Mouse (Mus musculus) ovary, postnatal 14 days (tissue): Measurements from ENCODE around the gene Egf.
"Not testable (repeated sequence)": the region's sequence is repeated elsewhere in the genome, so short reads cannot be mapped to it uniquely, and the experiment has no call there.

Experiments
- DNase-seq: peaks from one replicate; pipeline ENCODE4 v3.0.0; 2022; ENCODE audit warnings: low spot score

The Egf gene

DNA sequence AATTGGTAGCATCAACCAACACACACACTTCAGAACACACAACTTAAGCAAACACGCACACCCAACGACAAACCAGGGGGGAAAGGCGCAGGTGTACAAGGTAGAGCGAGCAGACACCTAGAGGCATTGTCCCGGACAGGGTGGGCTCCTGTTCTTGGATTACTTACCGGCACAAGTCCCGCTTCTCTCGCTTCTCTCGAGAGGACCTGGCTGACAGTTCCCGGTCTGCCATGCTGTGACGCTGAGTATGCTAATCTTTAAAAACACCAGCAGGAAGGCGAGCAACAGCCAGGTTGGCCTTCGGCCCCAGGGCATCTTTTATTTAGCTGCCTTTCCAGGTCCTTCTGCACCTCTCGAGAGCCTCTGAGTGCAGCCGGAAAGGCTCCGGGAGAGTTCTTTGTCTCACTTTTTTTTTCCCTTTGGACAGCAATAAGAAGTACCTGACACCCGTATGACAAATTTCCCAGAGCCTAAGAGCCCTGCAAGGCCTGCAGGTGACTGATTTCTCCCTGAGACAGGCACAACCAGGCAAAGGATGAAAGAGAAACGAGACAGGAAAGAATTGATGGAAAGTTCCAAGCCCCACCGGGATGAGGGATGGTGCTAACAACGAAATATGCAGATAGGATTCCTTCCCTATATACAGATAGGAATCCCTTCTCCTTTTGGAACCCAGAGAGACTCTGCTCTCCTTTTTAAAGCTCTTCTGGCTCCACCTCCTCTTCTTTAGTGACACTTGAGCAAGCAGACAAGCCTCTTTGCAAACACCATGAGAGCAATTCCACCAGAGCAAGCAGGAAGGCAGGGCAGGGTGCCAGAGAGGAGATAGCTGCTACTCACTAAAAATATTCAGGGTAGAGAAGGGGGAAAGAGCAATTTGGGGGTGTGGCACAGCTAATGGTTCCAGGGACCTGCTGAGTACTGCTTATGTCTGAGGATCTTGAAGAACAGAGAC, at the start of gene Egf:
Gene Egf (minus strand): TSS at position 667 of the 955 bp plus-strand sequence.
- no peak for DNase-seq

DNA sequence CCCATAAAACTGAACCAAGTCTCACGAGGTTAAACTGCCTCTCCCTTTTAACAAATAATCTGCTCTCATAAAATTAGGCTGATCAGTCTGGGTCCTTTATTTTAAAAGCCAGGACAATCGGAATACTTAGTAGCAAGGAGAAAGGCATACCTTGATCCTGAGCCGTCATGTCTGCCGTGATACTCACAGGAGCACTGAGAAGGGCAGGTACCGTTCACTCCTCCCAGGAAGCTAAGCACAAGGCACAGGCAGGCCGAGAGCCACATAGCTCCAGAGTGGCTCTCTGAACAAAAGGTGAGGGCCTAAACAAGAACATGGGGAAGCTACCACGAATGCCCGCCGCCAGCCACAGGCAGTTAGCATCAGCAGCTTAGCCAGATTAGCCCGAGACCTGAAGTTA, 48.6 kb upstream of the Egf start, which contains the start of gene Lrit3:
Gene Lrit3 (minus strand): TSS at position 266 of the 400 bp plus-strand sequence.
- no peak for DNase-seq

DNA sequence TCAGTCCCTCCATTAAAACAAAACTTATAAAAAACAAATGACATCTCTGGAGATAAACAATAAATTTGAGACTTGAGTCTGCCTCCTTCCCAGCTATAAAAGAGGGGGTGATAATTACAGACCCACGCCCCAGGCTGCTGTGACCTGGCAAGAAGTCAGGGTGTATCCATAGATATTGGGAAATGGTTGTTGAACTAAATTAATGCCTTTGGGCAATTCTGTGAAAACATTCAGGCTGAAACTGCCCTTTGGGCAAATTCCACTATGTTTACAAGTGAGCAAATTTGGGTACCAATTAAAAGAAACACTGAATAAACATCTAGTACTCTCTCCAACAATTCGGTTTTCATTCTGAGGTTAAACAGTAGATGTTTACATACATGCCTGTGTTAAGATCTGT, 43.9 kb upstream of the Egf start:
- DNase-seq = no peak

DNA sequence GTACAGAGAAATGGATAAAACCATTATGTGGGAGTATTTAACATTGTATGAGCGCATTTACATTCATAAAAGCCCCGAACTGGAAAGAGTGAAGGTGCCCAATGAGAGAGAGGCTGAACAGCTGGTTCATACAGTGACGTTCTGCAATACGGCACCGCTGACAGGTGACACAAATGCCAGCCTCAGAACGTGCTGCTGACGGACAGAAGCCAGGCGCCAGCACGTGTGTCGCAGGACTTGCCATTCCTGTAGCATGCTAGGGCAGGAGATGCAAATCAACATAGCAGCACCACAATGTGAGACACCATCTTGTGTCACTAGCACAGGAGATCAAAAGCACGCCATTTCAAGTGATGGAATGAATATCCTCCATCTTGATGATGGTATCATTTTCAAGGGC, 43.4 kb upstream of the Egf start:
- no peak for DNase-seq

DNA sequence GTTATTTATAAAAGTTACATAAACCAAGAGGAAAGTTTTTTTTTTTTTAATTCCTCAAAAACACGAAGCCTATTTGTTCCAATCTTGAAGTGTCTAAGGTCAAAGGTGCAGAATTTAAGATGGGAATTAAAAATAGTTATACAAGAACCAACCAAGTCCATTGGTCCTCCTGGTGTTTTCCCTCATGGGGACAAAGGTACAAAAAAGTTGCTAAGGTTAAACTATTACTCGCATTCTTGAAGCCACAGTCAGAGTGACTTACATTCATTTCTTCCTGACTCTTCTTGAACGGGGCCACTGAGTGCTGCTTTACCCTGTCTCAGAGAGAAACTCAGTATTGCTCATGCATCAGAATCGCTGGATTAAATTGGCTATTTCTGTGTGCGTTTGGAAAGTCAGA, 42.2 kb upstream of the Egf start:
- no peak for DNase-seq

DNA sequence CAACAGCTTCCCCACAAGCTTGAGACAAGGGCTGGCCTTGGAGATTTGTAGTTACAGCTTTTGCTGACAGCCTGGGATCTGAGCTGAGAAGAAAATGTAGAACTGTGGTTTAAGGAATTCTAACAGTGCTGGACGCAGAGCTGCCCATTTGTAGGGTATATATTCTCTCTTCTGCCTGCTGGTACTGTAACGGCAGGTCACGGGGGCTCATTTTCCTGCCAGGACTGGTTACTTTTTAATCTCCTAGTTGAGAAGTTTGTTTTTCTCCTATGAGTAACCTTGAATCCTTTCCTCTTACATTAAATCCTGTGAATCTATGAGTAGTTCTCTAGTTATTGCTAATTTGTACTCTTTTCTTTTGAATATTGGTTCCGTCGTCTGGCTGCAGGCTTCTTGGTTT, 38.7 kb upstream of the Egf start:
- no peak for DNase-seq

DNA sequence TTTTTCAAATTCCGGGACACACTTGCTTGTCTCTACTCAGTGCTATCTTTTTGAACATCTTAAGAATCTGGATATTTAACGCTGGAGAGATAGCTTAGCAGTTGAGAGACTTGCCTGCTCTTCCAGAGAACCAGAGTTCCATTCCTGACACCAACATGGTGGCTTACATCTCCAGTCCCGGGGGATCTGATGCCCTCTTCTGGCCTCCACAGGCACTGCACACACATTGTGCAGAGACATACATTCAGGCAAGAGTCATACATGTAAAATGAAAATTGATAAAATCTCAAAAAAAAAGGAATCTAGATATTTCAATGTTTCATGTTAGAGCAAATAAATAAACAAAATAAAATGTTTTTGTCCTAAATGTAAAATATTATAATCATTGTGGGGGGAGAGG, 27.6 kb upstream of the Egf start:
- no peak for DNase-seq

DNA sequence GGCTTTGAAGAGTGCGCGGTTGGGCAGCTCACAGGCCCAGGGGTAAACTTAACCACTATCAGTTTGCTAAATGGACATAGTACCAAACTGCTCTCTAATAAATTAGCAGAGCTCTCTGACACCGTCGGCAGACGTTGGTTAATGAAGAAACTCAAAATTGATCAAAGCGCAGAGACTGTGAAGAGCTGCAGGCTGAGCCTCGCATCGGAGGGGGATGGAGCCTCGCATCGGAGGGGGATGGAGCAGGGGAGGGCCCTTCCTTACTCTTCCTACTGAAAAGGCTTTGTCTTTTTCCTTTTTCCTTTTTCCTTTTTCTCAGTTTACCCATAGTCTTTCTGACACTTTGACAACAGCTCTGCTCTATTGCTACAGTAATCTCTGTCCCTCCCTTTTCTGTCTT, 26.3 kb upstream of the Egf start:
- no peak for DNase-seq

DNA sequence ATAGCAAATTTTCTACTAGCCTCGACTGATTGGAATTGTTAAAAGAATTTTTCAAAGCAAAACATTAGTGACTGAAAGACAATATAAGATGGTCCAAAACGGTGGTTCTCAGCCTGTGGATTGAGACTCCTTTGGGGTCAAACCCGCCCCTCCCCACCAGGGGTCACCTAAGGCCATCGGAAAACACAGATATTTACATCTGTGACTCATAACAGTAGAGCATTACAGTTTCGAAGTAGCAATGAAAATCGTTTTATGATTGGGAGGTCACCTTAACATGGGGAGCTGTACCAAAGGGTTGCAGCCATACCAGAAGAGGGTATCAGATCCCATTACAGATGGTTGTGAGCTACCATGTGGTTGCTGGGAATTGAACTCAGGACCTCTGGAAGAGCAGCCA, 16.1 kb upstream of the Egf start:
- DNase-seq = no peak

DNA sequence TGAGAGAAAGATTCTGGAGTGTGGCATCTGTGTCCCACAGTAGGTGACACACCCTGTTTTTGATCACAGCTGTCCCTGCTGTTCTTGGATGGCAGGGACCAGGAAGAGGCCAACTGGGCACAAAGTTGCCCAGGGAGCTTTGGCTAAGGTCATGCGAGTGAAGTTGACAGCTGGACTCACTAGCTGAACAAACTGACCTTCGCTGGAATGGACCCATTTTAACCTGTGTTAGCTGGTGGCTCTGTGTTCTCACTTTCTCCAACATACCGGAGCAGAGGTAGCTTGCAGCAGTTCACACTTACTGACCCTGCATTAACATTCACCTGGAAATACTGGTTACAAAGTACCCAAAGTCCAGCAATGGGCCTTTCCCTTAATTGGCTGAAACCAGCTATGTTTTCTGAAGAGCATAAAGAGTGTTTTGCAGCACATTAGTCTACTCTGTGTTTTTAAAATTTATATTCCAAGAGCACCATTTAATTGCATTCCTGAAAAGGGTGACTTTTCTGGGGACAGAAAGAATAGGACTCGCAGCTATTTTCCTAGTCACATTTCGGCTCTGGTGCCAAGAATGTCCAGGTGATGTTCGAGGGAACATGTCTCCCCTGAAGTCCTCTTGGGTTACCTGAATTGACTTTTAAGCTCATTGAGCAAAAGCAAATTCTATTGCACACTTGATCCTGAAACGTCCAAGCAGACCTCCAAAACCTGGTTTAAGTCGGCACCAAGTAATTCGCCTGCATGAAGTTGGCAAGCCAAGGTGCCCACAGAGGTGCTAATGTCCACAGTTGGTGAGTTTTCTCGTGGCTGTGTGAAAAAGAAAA, 12.1 kb upstream of the Egf start:
- DNase-seq = no peak

DNA sequence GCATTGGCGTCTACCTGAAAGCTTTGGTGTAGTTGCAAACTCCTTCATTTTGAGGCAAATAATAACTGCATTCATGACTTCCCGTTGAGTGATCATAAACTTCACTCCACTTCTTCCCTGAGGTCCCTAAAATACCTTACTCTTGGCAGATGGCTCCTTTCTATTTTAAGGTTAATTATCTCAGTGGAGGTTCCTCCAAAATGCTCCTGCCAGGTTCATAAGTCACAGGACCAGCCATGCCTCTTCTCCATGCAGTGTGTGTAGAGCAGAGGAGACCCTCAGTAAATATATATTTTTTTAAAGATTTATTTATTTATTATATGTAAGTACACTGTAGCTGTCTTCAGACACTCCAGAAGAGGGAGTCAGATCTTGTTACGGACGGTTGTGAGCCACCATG, 11.0 kb upstream of the Egf start:
- DNase-seq = no peak

DNA sequence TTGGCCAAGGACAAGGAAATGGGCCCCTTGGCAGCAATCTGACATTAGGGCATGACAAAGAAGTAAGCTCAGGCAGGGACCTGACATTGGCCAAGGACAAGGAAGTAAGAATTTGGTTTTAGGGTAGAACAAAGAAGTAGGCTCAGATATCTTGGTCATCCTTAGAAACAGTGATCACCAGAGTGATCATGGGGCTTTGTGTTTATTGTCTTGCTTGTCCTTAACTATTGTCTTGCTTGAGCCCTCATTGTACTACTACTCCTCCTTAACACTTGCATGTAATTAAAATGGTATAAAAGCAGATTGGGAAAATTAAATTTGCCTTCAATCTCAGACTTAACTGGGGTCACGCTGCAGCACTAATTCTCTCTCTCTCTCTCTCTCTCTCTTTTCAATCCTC, 2.5 kb upstream of the Egf start:
- DNase-seq = not testable (repeated sequence)

DNA sequence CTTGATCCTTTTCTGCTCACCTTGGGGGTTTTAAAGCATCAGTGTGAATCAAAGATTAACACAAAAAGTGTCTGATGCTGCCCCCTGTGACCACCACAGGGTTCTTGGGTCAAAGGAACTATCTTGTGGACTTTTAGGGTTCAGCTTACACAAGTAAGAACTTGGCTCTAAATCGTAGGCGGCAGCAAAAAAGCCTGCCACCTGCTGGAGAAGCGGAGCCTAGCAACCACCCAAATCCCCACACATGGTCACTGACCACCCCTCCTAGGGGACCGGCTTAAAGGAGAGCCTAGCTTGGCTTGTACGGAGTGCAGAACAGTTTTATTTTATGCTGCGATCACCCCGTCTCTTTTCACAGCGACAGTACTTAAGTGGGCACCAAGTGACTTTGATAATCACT, 10.3 kb downstream of the Egf start:
- DNase-seq = no peak

DNA sequence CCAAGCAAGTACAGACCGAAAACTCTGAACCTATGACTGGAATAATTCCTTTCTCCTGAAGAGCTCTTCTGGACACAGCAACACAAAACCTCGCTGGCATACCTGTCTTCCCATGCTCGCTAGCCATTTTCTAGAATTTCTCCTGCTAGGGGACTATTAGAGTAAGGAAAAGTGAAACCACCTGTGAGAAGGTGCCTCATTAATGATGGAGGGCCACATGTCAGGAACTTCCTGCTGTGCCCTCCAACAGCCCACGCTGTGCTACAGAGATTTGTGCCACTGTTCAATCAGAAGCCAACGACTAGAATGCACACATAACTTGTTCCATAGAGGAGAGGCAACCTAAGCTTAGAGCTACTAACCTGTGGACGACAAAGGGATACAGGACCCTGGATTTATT, 12.3 kb downstream of the Egf start:
- no peak for DNase-seq

DNA sequence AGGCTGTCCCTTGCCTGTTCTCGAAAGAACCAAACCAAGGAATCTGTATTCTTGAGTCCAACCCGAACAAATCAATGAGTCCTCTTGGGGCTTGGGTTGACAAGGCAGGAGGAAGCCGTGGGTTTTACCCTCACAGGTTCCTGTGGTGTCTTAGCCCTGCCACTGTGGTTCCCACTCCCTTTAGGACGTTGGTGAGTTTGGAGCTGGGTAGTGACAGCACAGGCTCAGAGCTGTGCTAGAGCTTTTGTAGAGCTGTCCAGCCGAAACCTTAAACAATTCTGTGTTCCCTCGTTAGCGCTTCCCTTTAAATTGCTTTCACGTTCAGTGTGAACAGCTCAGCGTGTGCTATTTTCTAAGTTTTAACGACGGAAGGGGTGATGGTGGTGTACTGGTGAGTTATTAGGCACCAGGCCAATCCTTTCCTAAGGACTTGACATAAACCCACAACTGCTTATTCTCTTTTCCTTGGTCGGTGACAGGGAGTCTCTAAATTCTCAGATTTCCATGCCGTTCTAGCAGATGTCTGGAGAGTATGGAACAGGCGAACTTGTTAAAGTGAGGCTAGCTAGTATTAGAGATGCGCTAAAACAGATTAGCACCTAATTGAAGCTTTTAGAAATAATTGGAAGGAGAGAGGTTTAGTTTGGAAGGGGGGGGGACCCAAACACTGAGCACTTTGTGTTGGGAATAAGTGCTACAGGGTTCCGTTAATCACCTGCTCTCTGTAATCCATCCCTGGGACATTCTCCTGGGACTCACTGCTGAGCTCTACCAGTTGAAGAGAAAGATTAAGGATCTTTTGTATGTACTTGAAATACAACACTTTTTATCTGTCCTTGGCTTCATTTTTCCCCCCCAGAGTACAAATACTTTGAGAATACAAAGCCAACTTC, 16.6 kb downstream of the Egf start:
- no peak for DNase-seq

DNA sequence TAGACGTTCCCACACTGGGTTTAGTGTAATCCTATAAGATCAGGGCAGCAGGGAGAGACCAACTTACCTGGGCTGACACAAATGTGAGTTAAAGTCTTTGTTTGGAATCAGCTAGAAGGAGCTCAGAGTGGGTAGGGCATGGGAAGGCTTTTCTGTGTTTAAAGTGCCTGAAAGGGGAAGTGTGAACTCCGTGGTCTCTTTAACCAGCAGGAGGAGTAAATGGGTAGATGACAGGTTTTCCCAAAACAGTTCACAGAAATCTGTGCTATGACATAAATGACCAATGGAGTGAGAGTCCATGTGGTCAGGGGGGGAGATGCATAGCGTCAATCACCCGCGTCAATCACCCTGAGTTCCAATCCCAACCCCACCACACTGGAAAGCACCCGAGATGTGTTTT, 23.5 kb downstream of the Egf start:
- no peak for DNase-seq

DNA sequence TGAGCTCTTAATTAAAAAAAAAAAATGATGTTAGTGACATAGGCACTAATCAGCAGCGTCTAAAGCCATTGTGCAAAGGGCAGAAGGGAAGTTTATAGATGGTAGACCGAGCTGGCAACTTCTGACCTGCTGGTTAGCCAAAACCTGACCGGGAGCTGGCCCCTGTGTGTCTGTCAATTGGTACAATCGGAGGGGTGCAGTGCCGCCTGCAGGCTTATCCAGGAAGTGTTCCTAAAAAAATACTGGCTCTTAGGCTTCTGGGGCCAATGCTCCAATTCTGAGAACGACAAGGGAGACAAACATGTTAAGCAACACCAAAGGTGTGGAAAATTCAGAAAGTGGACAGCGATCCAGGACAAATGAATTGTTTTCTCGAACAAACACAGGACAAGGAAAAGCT, 24.7 kb downstream of the Egf start:
- no peak for DNase-seq

DNA sequence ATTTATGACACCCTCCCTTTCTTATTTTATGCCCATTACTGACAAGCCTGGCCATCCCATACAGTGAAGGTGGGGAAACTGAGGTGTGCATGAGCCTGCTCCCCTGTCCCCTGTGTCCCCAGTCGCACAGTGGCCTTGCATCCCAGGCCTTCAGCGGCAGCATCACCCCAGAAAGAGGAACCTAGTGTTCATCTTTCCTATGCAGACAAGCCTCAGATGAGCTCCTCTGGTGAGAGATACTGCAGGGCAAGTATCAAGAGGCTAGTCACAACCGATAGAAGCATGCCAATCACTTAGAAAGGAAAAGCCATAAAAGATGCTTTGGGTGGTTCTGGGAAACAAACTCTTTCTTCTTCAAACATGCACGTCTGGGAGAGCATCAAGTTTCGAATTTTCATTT, 25.2 kb downstream of the Egf start:
- DNase-seq = no peak

DNA sequence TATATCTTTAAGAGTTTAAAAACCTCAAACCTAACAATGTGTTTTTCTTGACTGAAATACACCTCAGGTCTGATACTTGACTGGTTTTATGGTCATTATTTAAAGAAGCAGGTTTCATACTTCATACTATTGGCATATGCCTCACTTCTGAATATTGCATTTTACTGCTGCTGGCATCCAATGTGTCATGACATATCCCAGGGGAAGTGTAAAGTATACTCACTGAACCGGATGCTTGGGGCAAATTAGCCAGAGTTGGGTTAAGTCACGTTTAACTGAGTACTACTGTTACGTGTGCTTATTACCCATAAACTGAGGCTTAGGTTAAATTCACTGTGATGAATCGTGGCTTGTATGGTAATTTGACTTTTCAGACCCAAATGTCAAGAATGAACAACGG, 29.5 kb downstream of the Egf start:
- no peak for DNase-seq

DNA sequence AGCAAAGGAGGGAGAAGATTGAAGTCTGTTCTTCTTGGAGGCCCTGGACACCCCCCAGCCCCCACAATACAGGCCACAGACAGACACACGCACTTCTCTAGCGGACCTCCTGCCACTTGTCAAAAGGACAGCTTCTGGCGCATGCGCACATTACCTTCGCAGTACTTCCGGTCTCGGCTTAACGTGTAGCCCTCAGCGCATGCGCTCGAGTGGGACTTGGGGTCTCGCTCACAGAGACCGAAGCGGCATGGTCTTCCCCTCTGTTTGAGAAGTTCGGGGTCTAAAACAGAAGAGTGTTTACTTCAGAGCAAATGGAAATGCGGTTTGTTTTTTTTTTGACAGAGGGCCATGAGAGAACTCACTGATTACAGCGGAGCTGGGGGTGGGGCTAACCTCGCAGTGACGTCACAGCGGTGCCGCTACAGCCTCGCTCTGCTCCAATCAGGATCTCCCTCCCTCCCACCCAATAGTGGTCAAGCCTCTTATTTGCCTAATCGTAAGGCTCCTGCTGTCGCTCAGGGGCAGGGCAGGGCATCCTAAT, 30.1 kb downstream of the Egf start:
- DNase-seq = peak; percentile 86

DNA sequence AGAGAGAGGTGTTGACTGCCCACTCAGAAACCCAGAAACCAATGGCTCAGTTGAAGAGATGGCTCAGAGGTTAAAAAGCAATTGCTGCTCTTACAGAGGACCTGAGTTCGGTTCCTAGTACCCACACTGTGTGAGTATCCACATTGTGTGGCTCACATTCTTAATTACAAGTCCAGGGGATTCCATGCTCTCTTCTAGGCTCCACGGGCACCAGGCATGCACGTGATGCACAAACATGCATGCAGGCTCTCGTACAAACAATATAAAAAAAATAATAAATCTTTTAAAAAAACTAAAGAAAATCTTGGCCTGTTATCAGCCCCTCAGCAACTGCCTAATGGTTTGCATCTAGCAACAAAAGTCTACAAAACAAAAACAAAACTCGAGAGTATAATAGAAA, 30.6 kb downstream of the Egf start:
- no peak for DNase-seq

DNA sequence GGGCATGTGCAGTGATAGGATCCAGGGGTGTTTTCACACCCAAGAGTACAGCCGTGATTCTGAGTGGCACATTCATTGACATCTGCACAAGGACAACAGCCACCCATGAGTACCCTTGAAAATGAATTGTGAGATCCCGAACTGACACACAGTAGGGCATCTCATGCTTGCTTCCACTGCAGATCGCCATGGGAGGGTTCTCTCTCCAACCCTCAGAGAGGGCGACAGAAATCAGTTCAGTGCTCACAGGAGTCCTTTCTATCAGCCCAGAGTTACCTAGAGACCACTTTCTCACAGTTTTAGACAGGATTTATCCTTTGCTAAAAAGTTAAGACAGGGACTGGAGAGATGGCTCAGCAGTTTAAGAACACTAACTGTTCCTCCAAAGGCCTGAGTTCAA, 31.8 kb downstream of the Egf start:
- no peak for DNase-seq
